Mouse (Mus musculus) CH12.LX (cell line): ENCODE results near the gene Adarb1. TPM values are rescaled to one million over a fixed set of nuclear protein-coding genes. Genes with fewer than 3 reads are reported as not detected.

Source experiments
- DNase-seq: peaks from one replicate; pipeline ENCODE4 v3.0.0-alpha.2; 2013; ENCODE audit errors: extremely low read depth
- H3K27ac ChIP-seq: 2 replicates; pipeline ENCODE4 v1.5.1; 2012; ENCODE audit warnings: low read depth, mild to moderate bottlenecking, control low read depth, moderate library complexity; ENCODE audit not compliant: insufficient read depth
- H3K27me3 ChIP-seq: replicated peaks from 2 replicates; pipeline ENCODE3; 2012; ENCODE audit warnings: inconsistent platforms
- H3K36me3 ChIP-seq, 2 experiments: replicated peaks in 1 of 2; 2 replicates each; pipeline versions ENCODE3 to v1.6.1; 2012; ENCODE audit warnings: inconsistent platforms in 1 of 2, low read length in 1 of 2, mild to moderate bottlenecking in 1 of 2, mixed read lengths in 1 of 2, moderate library complexity in 1 of 2; ENCODE audit not compliant: control insufficient read depth in 1 of 2, insufficient read depth in 1 of 2
- H3K4me1 ChIP-seq, 2 experiments: 2 replicates each; pipeline ENCODE4 v1.6.1; 2012; ENCODE audit warnings: inconsistent platforms in 1 of 2, moderate library complexity in 1 of 2; ENCODE audit not compliant: insufficient read depth in 2 of 2, control insufficient read depth in 1 of 2
- H3K4me2 ChIP-seq: 2 replicates; pipeline ENCODE4 v1.6.1; 2012; ENCODE audit warnings: low read depth, mild to moderate bottlenecking, control low read depth; ENCODE audit not compliant: poor library complexity, insufficient read depth, severe bottlenecking
- H3K4me3 ChIP-seq, 3 experiments: fragments of 150-350 bp in 1 of 3; sonication (generic) in 1 of 3; replicated peaks in 1 of 3; 2 replicates each; pipeline versions ENCODE3 to v1.5.1; 2011 to 2012; ENCODE audit warnings: low read depth in 2 of 3, low read length in 2 of 3, mild to moderate bottlenecking in 2 of 3, moderate library complexity in 2 of 3, control low read depth in 1 of 3, improper control_type of control experiment in 1 of 3, inconsistent platforms in 1 of 3, mixed read lengths in 1 of 3; ENCODE audit not compliant: poor library complexity in 1 of 3
- H3K79me2 ChIP-seq: replicated peaks from 2 replicates; pipeline ENCODE4 v1.6.1; 2012; ENCODE audit warnings: mild to moderate bottlenecking, moderate library complexity; ENCODE audit not compliant: control insufficient read depth, poor library complexity, insufficient read depth, severe bottlenecking; ENCODE audit errors: extremely low read depth
- H3K9ac ChIP-seq: 2 replicates; pipeline ENCODE4 v1.6.1; 2012; ENCODE audit warnings: low read depth, mild to moderate bottlenecking, control low read depth, moderate library complexity; ENCODE audit not compliant: insufficient read depth
- H3K9me3 ChIP-seq: replicated peaks from 2 replicates; pipeline ENCODE3; 2012; ENCODE audit warnings: low read length, inconsistent platforms, mixed read lengths
- CHD1 ChIP-seq: IDR thresholded peaks from 2 replicates; pipeline ENCODE4 v1.6.1; 2012; ENCODE audit warnings: low read depth, low read length, improper control_type of control experiment, inconsistent platforms
- CHD2 ChIP-seq: IDR thresholded peaks from 2 replicates; pipeline ENCODE4 v1.6.1; 2011; ENCODE audit warnings: low read length, improper control_type of control experiment
- E2F4 ChIP-seq: IDR thresholded peaks from 2 replicates; pipeline ENCODE4 v1.6.1; 2011; ENCODE audit warnings: low read depth, low read length, improper control_type of control experiment; ENCODE audit not compliant: insufficient replicate concordance
- ELF1 ChIP-seq: IDR thresholded peaks from 2 replicates; pipeline ENCODE4 v1.6.1; 2014; ENCODE audit warnings: low read depth, mild to moderate bottlenecking, inconsistent platforms, low read length, improper control_type of control experiment
- ETS1 ChIP-seq: conservative IDR thresholded peaks from 2 replicates; pipeline ENCODE4 v1.6.1; 2012; ENCODE audit warnings: low read depth, mild to moderate bottlenecking, inconsistent platforms, low read length, improper control_type of control experiment, moderate library complexity
- GABPA ChIP-seq: IDR thresholded peaks from 2 replicates; pipeline ENCODE4 v1.6.1; 2012; ENCODE audit warnings: low read depth, low read length, improper control_type of control experiment, inconsistent platforms; ENCODE audit not compliant: insufficient replicate concordance
- IRF4 ChIP-seq: IDR thresholded peaks from 2 replicates; pipeline ENCODE4 v1.6.1; 2014; ENCODE audit warnings: low read depth, mild to moderate bottlenecking, inconsistent platforms, low read length, improper control_type of control experiment
- JUND ChIP-seq: conservative IDR thresholded peaks from 2 replicates; pipeline ENCODE4 v1.6.1; 2011; ENCODE audit warnings: low read depth, low read length, improper control_type of control experiment
- KAT2A ChIP-seq: IDR thresholded peaks from 2 replicates; pipeline ENCODE4 v1.6.1; 2012; ENCODE audit warnings: low read length, improper control_type of control experiment, inconsistent platforms; ENCODE audit not compliant: insufficient replicate concordance
- MAFK ChIP-seq: IDR thresholded peaks from 2 replicates; pipeline ENCODE4 v1.6.1; 2011; ENCODE audit warnings: low read length, improper control_type of control experiment; ENCODE audit not compliant: insufficient replicate concordance
- MAX ChIP-seq: IDR thresholded peaks from 2 replicates; pipeline ENCODE4 v1.6.1; 2011; ENCODE audit warnings: low read length, improper control_type of control experiment
- MEF2A ChIP-seq: IDR thresholded peaks from 2 replicates; pipeline ENCODE4 v1.6.1; 2014; ENCODE audit warnings: low read depth, mild to moderate bottlenecking, inconsistent platforms, low read length, improper control_type of control experiment, borderline replicate concordance
- MYC ChIP-seq: IDR thresholded peaks from 2 replicates; pipeline ENCODE4 v1.6.1; 2011; ENCODE audit warnings: low read depth, mild to moderate bottlenecking, improper control_type of control experiment, low read length
- NELFE ChIP-seq: IDR thresholded peaks from 2 replicates; pipeline ENCODE4 v1.6.1; 2011; ENCODE audit warnings: low read depth, low read length, improper control_type of control experiment
- NRF1 ChIP-seq: IDR thresholded peaks from 2 replicates; pipeline ENCODE4 v1.6.1; 2014; ENCODE audit warnings: low read depth, mild to moderate bottlenecking, inconsistent platforms, low read length, improper control_type of control experiment, moderate library complexity
- SMC3 ChIP-seq: IDR thresholded peaks from 2 replicates; pipeline ENCODE4 v1.6.1; 2011; ENCODE audit warnings: low read depth, low read length, improper control_type of control experiment
- TBP ChIP-seq: conservative IDR thresholded peaks from 2 replicates; pipeline ENCODE4 v1.6.1; 2011; ENCODE audit warnings: low read depth, low read length, improper control_type of control experiment
- TCF12 ChIP-seq: IDR thresholded peaks from 2 replicates; pipeline ENCODE4 v1.6.1; 2014; ENCODE audit warnings: low read depth, mild to moderate bottlenecking, inconsistent platforms, low read length, improper control_type of control experiment
- ZC3H11A ChIP-seq: IDR thresholded peaks from 2 replicates; pipeline ENCODE4 v1.6.1; 2012; ENCODE audit warnings: low read depth, mild to moderate bottlenecking, inconsistent platforms, low read length, improper control_type of control experiment
- dilution Hi-C: fragments of 300-500 bp; cut with MboI; formaldehyde crosslinking; loops from 2 replicates; pipeline ENCODE4 v1.14.3; 2020; ENCODE audit warnings: low sequenced_read_pairs; ENCODE audit not compliant: extremely low pct_unique_long_range_greater_than_20kb, extremely low pct_ligation_motif_present
- in situ Hi-C: fragments of 300-500 bp; cut with MboI; formaldehyde crosslinking; loops from 3 replicates; pipeline ENCODE4 v1.14.3; 2019; ENCODE audit warnings: low sequenced_read_pairs, low pct_ligation_motif_present, low pct_unique_long_range_greater_than_20kb, mixed read lengths
- polyA plus RNA-seq: library from polyadenylated mRNA; unstranded; fragments of >175 nt; gene quantifications from 2 replicates; pipeline ENCODE4 v1.2.1, GENCODE M21; 2012; ENCODE audit warnings: low read depth; ENCODE audit not compliant: insufficient read length
- total RNA-seq, 2 experiments: library from RNA; depleted of rRNA; stranded (reverse); fragments of 300-350 nt in 1 of 2; fragments of >200 nt in 1 of 2; gene quantifications; 2 replicates each; pipeline ENCODE4 v1.2.3; 2012 to 2014

Adarb1 gene
- total and polyA plus RNA-seq, 3 experiments: 1.7 to 3.5 (median 2.4) TPM

DNA sequence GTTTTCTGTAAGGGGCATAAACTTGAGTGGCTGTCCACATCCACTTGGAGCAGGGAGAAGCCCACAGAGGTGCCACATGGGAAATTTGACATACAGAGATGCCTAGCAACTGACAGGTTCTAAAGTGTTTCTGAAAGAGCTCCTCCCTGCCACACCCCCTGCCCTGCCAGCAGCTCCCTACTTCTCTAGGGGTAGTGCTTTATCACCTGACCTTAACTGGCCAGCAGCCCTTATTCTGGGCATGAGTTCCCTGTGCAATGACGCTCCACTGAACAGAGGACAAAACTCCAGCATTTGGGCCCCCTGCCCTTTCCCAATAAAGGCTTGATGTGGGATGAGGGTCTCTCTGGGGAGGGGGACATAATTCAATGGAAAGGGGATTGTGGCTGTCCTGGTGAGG lies 97.1 kb downstream of the Adarb1 start:
- no peak overlapping the region for H3K9ac ChIP-seq
- H3K4me1 ChIP-seq: no peaks in the 10 kb centered on the region
- H3K27me3 ChIP-seq: no peaks in the 10 kb centered on the region
- H3K4me2 ChIP-seq: no peak overlapping the region
- TF ChIP-seq KAT2A (no peak), CHD2 (no peak)
- no peak overlapping the region for H3K4me3 ChIP-seq
- in situ Hi-C loops (no loop called here), dilution Hi-C loops (no loop called here)
- H3K27ac ChIP-seq: no peak overlapping the region
- no peaks in the 10 kb centered on the region for H3K79me2 ChIP-seq
- H3K36me3 ChIP-seq: peaks cover 0 to 3% of the 10 kb centered on the region in 2 experiments
- no peaks in the 10 kb centered on the region for H3K9me3 ChIP-seq
- no peak for DNase-seq

GRCm38 (mm10) chr10:77315682-77316081 lies 102.4 kb downstream of the Adarb1 start:
- Histone ChIP-seq H3K9ac (no peak overlapping the region), H3K36me3 (peaks cover 0 to 6% of the 10 kb centered on the region in 2 experiments), H3K79me2 (no peaks in the 10 kb centered on the region), H3K9me3 (no peaks in the 10 kb centered on the region), H3K27ac (no peak overlapping the region), H3K4me3 (no peak overlapping the region), H3K4me1 (peaks cover 0 to 6% of the 10 kb centered on the region in 2 experiments; a peak in 1 of 4 replicates), H3K4me2 (no peak overlapping the region), H3K27me3 (no peaks in the 10 kb centered on the region)
- DNase-seq: no peak
- TF ChIP-seq SMC3 (no peak), ELF1 (no peak), ZC3H11A (no peak), KAT2A (no peak), CHD1 (no peak), TCF12 (no peak), NRF1 (no peak), NELFE (no peak), CHD2 (no peak), MEF2A (no peak), MAX (no peak)
- in situ Hi-C loops (no loop called here), dilution Hi-C loops (no loop called here)

DNA sequence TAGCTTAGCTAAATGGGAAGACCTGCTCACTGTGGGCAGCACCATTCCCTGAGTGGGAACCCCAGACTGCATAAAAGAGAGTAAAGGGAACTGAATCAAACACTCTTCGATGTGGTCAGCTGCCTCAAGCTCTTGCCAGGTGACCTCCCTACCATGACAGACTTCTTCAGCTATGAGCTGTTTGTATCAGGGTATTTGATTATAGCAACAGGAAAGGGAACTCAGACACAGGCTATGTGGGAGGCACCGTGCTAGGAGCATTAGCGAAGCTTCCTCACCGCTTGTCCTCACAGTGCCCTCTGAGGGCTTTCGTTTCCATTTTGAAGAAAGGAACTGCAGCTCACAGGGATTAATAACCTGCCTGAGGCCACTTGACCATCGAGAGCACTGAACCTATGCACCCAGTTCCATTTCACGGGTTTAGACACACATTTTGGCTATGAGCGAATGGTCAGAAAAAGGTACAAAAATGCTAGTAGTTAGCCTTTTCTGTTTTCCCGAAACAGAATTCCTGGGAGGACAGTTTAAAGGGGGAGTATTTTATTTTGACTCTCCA lies 103.3 kb downstream of the Adarb1 start:
- dilution Hi-C loops: no loop called here
- no peak overlapping the region for H3K9ac ChIP-seq
- H3K36me3 ChIP-seq: peaks cover 0 to 8% of the 10 kb centered on the region in 2 experiments
- no peak overlapping the region for H3K4me3 ChIP-seq
- TF ChIP-seq ETS1 (no peak), MAFK (no peak), E2F4 (no peak), CHD2 (no peak), IRF4 (no peak), JUND (no peak), GABPA (no peak), NRF1 (no peak), ZC3H11A (no peak), MAX (no peak), TBP (no peak), MYC (no peak)
- TF ChIP-seq, all 38 proteins: peak for 0
- H3K27me3 ChIP-seq: no peaks in the 10 kb centered on the region
- H3K9me3 ChIP-seq: no peaks in the 10 kb centered on the region
- H3K79me2 ChIP-seq: no peaks in the 10 kb centered on the region
- H3K4me1 ChIP-seq: peaks cover 0 to 6% of the 10 kb centered on the region in 2 experiments; a peak in 1 of 4 replicates
- H3K27ac ChIP-seq: no peak overlapping the region
- in situ Hi-C loops: no loop called here
- H3K4me2 ChIP-seq: no peak overlapping the region
- peak; percentile 32 for DNase-seq
